Mouse (Mus musculus): ENCODE data around the gene Arrdc2. TPM values are rescaled to one million over a fixed set of nuclear protein-coding genes. Genes with fewer than 3 reads are reported as not detected.

Gene Arrdc2
- polyA plus RNA-seq, 1 experiment from 2014 or later = 6.9 TPM

DNA sequence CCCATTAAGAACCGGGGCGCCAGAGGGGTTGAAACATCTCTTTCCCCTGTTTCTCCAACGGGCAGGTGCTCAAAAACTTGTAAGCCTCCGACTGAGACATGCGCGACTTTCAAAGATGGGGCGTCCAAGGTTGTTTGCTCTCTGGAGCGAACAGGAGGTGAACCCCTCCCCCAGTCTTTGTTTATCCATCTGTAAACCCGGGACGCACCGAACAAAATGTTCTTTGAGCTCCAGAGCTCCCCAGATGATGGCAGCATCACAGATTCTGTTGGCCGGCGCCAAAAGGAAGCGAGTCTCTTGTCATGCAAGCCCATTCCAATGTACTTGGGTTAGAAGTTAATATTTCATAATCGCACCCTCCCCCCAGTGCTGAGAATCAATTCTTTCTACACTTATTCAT, 41.2 kb downstream of the Arrdc2 start:
- Histone ChIP-seq H3K4me3 (ENCODE audit: low read depth, low read length) (peak overlapping the region; percentile 61; the same call in 1 of the 2 replicates), H3K27ac (ENCODE audit: low read depth, low read length) (peak overlapping the region; percentile 91), H3K4me1 (replicated peaks; ENCODE audit: control insufficient read depth, insufficient read depth, low read length) (peaks cover 7% of the 10 kb centered on the region; the same call in 1 of the 2 replicates), H3K4me2 (replicated peaks; ENCODE audit: low read depth) (peak overlapping the region; percentile 90), H3K27me3 (replicated peaks; ENCODE audit: control insufficient read depth, insufficient read depth, low read length) (no peaks in the 10 kb centered on the region), H3K36me3 (ENCODE audit: control insufficient read depth, insufficient read depth) (no peaks in the 10 kb centered on the region), H3K9me3 (ENCODE audit: control insufficient read depth) (no peaks in the 10 kb centered on the region), H3K9ac (ENCODE audit: low read depth, low read length) (0 out of 2 replicates have a peak overlapping the region, but pooled peaks have one; percentile 62)
- 9% methylated on average over 15 of the region's 15 CpGs for WGBS
- no peak for TF ChIP-seq CTCF (IDR thresholded peaks at IDR 0.05; ENCODE audit: low read depth)
- ATAC-seq = no peak

DNA sequence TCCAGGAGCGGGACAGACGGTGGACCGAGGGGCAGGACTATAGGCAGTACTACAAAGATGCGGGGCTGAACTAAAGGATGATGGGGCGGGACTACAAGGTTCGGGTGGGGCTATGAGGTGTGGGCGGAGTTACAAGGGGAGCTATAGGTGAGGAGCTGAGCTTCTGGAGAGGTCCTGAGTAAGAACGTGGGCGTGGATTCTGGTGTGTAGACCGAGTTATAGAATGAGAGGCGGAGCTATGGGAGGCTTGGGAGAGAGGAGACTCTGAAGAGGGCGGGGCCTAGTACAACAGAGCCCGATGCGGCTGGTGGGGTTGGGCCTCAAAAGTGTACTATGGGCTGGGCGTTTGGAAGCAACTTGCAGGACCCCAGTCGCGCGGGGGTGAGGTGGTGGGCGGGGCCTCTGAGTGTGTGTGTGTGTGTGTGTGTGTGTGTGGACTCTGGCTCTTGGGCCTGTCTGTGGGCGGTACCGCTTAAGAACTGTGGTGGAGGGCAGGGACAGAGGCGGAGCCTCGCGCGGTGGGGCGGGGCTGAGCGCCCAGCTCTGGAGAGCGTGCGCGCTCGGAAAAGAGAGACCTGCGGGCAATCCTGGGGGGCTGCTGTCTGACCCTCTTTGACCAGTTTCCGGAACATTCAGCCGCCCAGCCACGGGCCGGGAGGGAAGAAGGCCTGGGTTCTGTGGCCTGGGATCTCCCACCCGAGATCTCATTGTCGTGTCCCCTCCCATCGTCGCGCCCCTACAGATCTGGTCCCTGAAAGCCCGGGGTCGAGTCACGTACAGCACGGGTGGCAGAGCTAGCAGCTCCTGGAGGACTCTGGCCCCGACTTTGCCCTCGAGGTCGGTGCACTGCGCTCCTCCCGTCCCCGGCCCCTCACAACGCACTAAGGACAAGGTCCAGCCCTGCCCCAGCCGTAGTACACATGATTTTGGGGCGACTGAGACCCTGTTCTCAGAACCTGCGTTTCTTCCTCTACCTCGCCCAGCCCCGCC, 42.1 kb downstream of the Arrdc2 start:
- no peaks in the 10 kb centered on the region for H3K9me3 ChIP-seq (ENCODE audit: control insufficient read depth)
- peak overlapping the region; percentile 91 for H3K27ac ChIP-seq (ENCODE audit: low read depth, low read length)
- peak overlapping the region; percentile 90 for H3K4me2 ChIP-seq (replicated peaks; ENCODE audit: low read depth)
- TF ChIP-seq CTCF (IDR thresholded peaks at IDR 0.05; ENCODE audit: low read depth) = no peak
- no peaks in the 10 kb centered on the region for H3K27me3 ChIP-seq (replicated peaks; ENCODE audit: control insufficient read depth, insufficient read depth, low read length)
- WGBS = under 1% methylated on average over 56 of the region's 57 CpGs
- no peaks in the 10 kb centered on the region for H3K36me3 ChIP-seq (ENCODE audit: control insufficient read depth, insufficient read depth)
- peak overlapping the region; percentile 61 for H3K4me3 ChIP-seq (ENCODE audit: low read depth, low read length)
- peaks cover 7% of the 10 kb centered on the region; the same call in 1 of the 2 replicates for H3K4me1 ChIP-seq (replicated peaks; ENCODE audit: control insufficient read depth, insufficient read depth, low read length)
- H3K9ac ChIP-seq (ENCODE audit: low read depth, low read length) = peak overlapping the region; percentile 73
- peak; percentile 86 for ATAC-seq

DNA sequence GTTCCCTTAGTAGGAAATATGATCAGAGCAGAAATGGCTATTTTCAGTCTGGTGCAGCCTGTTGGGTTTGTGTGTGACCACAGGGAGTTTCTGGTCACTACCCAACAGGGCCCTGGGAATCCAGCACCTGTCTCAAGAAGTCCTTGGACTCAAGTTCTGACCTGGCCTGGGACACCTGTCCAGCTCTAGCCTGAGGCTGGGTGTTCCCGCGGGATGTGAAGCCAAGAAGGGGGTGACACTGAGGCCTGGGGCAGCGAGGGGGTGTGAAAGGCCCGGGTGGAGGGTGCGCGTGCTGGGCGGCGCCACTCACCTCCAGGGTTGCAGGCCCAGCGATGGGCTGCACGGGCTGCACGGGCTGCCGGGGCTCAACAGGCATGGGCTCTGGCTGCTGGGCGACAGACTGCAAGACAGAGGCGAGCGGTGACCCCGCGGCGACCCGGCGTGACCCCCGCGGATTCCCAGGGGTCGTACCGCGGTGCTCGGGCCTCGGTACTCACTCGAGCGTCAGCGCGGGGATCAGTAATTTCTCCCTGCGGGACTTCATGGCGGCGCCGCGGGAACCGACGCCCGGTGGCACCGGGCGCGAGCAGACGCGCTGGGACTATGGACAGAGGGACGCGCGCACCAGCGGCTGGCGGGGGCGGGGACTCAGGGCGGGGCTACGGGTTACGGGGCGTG, 43.0 kb downstream of the Arrdc2 start:
- H3K9ac ChIP-seq (ENCODE audit: low read depth, low read length) = peak overlapping the region; percentile 73
- H3K27ac ChIP-seq (ENCODE audit: low read depth, low read length) = peak overlapping the region; percentile 76
- H3K27me3 ChIP-seq (replicated peaks; ENCODE audit: control insufficient read depth, insufficient read depth, low read length) = no peaks in the 10 kb centered on the region
- H3K4me2 ChIP-seq (replicated peaks; ENCODE audit: low read depth) = peak overlapping the region; percentile 90
- peak overlapping the region; percentile 61 for H3K4me3 ChIP-seq (ENCODE audit: low read depth, low read length)
- no peak for TF ChIP-seq CTCF (IDR thresholded peaks at IDR 0.05; ENCODE audit: low read depth)
- no peaks in the 10 kb centered on the region for H3K9me3 ChIP-seq (ENCODE audit: control insufficient read depth)
- no peaks in the 10 kb centered on the region for H3K36me3 ChIP-seq (ENCODE audit: control insufficient read depth, insufficient read depth)
- WGBS = 2% methylated on average over 54 of the region's 54 CpGs
- ATAC-seq = no peak
- peaks cover 11% of the 10 kb centered on the region for H3K4me1 ChIP-seq (replicated peaks; ENCODE audit: control insufficient read depth, insufficient read depth, low read length)

GRCm38 (mm10) chr8:70795370-70795769, 44.1 kb downstream of the Arrdc2 start:
- H3K9me3 ChIP-seq (ENCODE audit: control insufficient read depth) = no peaks in the 10 kb centered on the region
- H3K27ac ChIP-seq (ENCODE audit: low read depth, low read length) = no peak overlapping the region
- peak; percentile 68 for TF ChIP-seq CTCF (IDR thresholded peaks at IDR 0.05; ENCODE audit: low read depth)
- peaks cover 17% of the 10 kb centered on the region for H3K4me1 ChIP-seq (replicated peaks; ENCODE audit: control insufficient read depth, insufficient read depth, low read length)
- no peaks in the 10 kb centered on the region for H3K36me3 ChIP-seq (ENCODE audit: control insufficient read depth, insufficient read depth)
- no peak for ATAC-seq
- WGBS = 86% methylated on average over 2 of the region's 2 CpGs
- H3K4me2 ChIP-seq (replicated peaks; ENCODE audit: low read depth) = peak overlapping the region; percentile 90
- no peak overlapping the region for H3K4me3 ChIP-seq (ENCODE audit: low read depth, low read length)
- H3K9ac ChIP-seq (ENCODE audit: low read depth, low read length) = no peak overlapping the region
- no peaks in the 10 kb centered on the region for H3K27me3 ChIP-seq (replicated peaks; ENCODE audit: control insufficient read depth, insufficient read depth, low read length)

- peaks cover 4% of the 10 kb centered on the region; the same call in 1 of the 2 replicates for H3K36me3 ChIP-seq (ENCODE audit: control insufficient read depth, insufficient read depth)
- H3K27me3 ChIP-seq (replicated peaks; ENCODE audit: control insufficient read depth, insufficient read depth, low read length) = no peaks in the 10 kb centered on the region
- TF ChIP-seq CTCF (IDR thresholded peaks at IDR 0.05; ENCODE audit: low read depth) = no peak
- peaks cover 17% of the 10 kb centered on the region for H3K4me1 ChIP-seq (replicated peaks; ENCODE audit: control insufficient read depth, insufficient read depth, low read length)
- no peak overlapping the region for H3K4me3 ChIP-seq (ENCODE audit: low read depth, low read length)
- no peak overlapping the region for H3K4me2 ChIP-seq (replicated peaks; ENCODE audit: low read depth)
- H3K27ac ChIP-seq (ENCODE audit: low read depth, low read length) = no peak overlapping the region
- WGBS = 74% methylated on average over 2 of the region's 2 CpGs
- no peak for ATAC-seq
- H3K9me3 ChIP-seq (ENCODE audit: control insufficient read depth) = no peaks in the 10 kb centered on the region
- H3K9ac ChIP-seq (ENCODE audit: low read depth, low read length) = no peak overlapping the region
Measured at GRCm38 (mm10) chr8:70794215-70794614, 45.3 kb downstream of the Arrdc2 start.

GRCm38 (mm10) chr8:70792700-70793099, 46.8 kb downstream of the Arrdc2 start:
- Histone ChIP-seq H3K36me3 (ENCODE audit: control insufficient read depth, insufficient read depth) (peaks cover 16% of the 10 kb centered on the region; the same call in 1 of the 2 replicates), H3K4me1 (replicated peaks; ENCODE audit: control insufficient read depth, insufficient read depth, low read length) (peaks cover 14% of the 10 kb centered on the region), H3K9ac (ENCODE audit: low read depth, low read length) (no peak overlapping the region), H3K27ac (ENCODE audit: low read depth, low read length) (peak overlapping the region; percentile 3; the same call in 1 of the 2 replicates), H3K4me2 (replicated peaks; ENCODE audit: low read depth) (peak overlapping the region; percentile 67), H3K9me3 (ENCODE audit: control insufficient read depth) (no peaks in the 10 kb centered on the region), H3K27me3 (replicated peaks; ENCODE audit: control insufficient read depth, insufficient read depth, low read length) (no peaks in the 10 kb centered on the region), H3K4me3 (ENCODE audit: low read depth, low read length) (peak overlapping the region; percentile 45)
- peak; percentile 52 for ATAC-seq
- whole genome bisulfite sequencing = 1% methylated on average over 20 of the region's 20 CpGs
- 0 out of 2 replicates have a peak, but pooled peaks have one; percentile 8 for TF ChIP-seq CTCF (IDR thresholded peaks at IDR 0.05; ENCODE audit: low read depth)

Measured in intestine, postnatal 0 days (tissue).